Mouse (Mus musculus) CH12.LX (cell line): ENCODE measurements around the gene Cped1. TPM values are rescaled to one million over a fixed set of nuclear protein-coding genes. Genes with fewer than 3 reads are reported as not detected.

Source experiments
- DNase-seq: peaks from one replicate; pipeline ENCODE4 v3.0.0-alpha.2; 2013; ENCODE audit errors: extremely low read depth
- H3K27ac ChIP-seq: 2 replicates; pipeline ENCODE4 v1.5.1; 2012; ENCODE audit warnings: low read depth, mild to moderate bottlenecking, control low read depth, moderate library complexity; ENCODE audit not compliant: insufficient read depth
- H3K27me3 ChIP-seq: replicated peaks from 2 replicates; pipeline ENCODE3; 2012; ENCODE audit warnings: inconsistent platforms
- H3K36me3 ChIP-seq, 2 experiments: replicated peaks in 1 of 2; 2 replicates each; pipeline versions ENCODE3 to v1.6.1; 2012; ENCODE audit warnings: inconsistent platforms in 1 of 2, low read length in 1 of 2, mild to moderate bottlenecking in 1 of 2, mixed read lengths in 1 of 2, moderate library complexity in 1 of 2; ENCODE audit not compliant: control insufficient read depth in 1 of 2, insufficient read depth in 1 of 2
- H3K4me1 ChIP-seq, 2 experiments: 2 replicates each; pipeline ENCODE4 v1.6.1; 2012; ENCODE audit warnings: inconsistent platforms in 1 of 2, moderate library complexity in 1 of 2; ENCODE audit not compliant: insufficient read depth in 2 of 2, control insufficient read depth in 1 of 2
- H3K4me2 ChIP-seq: 2 replicates; pipeline ENCODE4 v1.6.1; 2012; ENCODE audit warnings: low read depth, mild to moderate bottlenecking, control low read depth; ENCODE audit not compliant: poor library complexity, insufficient read depth, severe bottlenecking
- H3K4me3 ChIP-seq, 3 experiments: fragments of 150-350 bp in 1 of 3; sonication (generic) in 1 of 3; replicated peaks in 1 of 3; 2 replicates each; pipeline versions ENCODE3 to v1.5.1; 2011 to 2012; ENCODE audit warnings: low read depth in 2 of 3, low read length in 2 of 3, mild to moderate bottlenecking in 2 of 3, moderate library complexity in 2 of 3, control low read depth in 1 of 3, improper control_type of control experiment in 1 of 3, inconsistent platforms in 1 of 3, mixed read lengths in 1 of 3; ENCODE audit not compliant: poor library complexity in 1 of 3
- H3K79me2 ChIP-seq: replicated peaks from 2 replicates; pipeline ENCODE4 v1.6.1; 2012; ENCODE audit warnings: mild to moderate bottlenecking, moderate library complexity; ENCODE audit not compliant: control insufficient read depth, poor library complexity, insufficient read depth, severe bottlenecking; ENCODE audit errors: extremely low read depth
- H3K9ac ChIP-seq: 2 replicates; pipeline ENCODE4 v1.6.1; 2012; ENCODE audit warnings: low read depth, mild to moderate bottlenecking, control low read depth, moderate library complexity; ENCODE audit not compliant: insufficient read depth
- H3K9me3 ChIP-seq: replicated peaks from 2 replicates; pipeline ENCODE3; 2012; ENCODE audit warnings: low read length, inconsistent platforms, mixed read lengths
- CHD1 ChIP-seq: IDR thresholded peaks from 2 replicates; pipeline ENCODE4 v1.6.1; 2012; ENCODE audit warnings: low read depth, low read length, improper control_type of control experiment, inconsistent platforms
- CHD2 ChIP-seq: IDR thresholded peaks from 2 replicates; pipeline ENCODE4 v1.6.1; 2011; ENCODE audit warnings: low read length, improper control_type of control experiment
- E2F4 ChIP-seq: IDR thresholded peaks from 2 replicates; pipeline ENCODE4 v1.6.1; 2011; ENCODE audit warnings: low read depth, low read length, improper control_type of control experiment; ENCODE audit not compliant: insufficient replicate concordance
- GABPA ChIP-seq: IDR thresholded peaks from 2 replicates; pipeline ENCODE4 v1.6.1; 2012; ENCODE audit warnings: low read depth, low read length, improper control_type of control experiment, inconsistent platforms; ENCODE audit not compliant: insufficient replicate concordance
- IRF4 ChIP-seq: IDR thresholded peaks from 2 replicates; pipeline ENCODE4 v1.6.1; 2014; ENCODE audit warnings: low read depth, mild to moderate bottlenecking, inconsistent platforms, low read length, improper control_type of control experiment
- KAT2A ChIP-seq: IDR thresholded peaks from 2 replicates; pipeline ENCODE4 v1.6.1; 2012; ENCODE audit warnings: low read length, improper control_type of control experiment, inconsistent platforms; ENCODE audit not compliant: insufficient replicate concordance
- MAX ChIP-seq: IDR thresholded peaks from 2 replicates; pipeline ENCODE4 v1.6.1; 2011; ENCODE audit warnings: low read length, improper control_type of control experiment
- MYC ChIP-seq: IDR thresholded peaks from 2 replicates; pipeline ENCODE4 v1.6.1; 2011; ENCODE audit warnings: low read depth, mild to moderate bottlenecking, improper control_type of control experiment, low read length
- NELFE ChIP-seq: IDR thresholded peaks from 2 replicates; pipeline ENCODE4 v1.6.1; 2011; ENCODE audit warnings: low read depth, low read length, improper control_type of control experiment
- NRF1 ChIP-seq: IDR thresholded peaks from 2 replicates; pipeline ENCODE4 v1.6.1; 2014; ENCODE audit warnings: low read depth, mild to moderate bottlenecking, inconsistent platforms, low read length, improper control_type of control experiment, moderate library complexity
- PAX5 ChIP-seq: IDR thresholded peaks from 2 replicates; pipeline ENCODE4 v1.6.1; 2012; ENCODE audit warnings: low read length, inconsistent platforms, mixed read lengths
- POLR2A ChIP-seq: IDR thresholded peaks from 2 replicates; pipeline ENCODE4 v1.6.1; 2011; ENCODE audit warnings: low read depth, mild to moderate bottlenecking, improper control_type of control experiment, low read length
- POLR2AphosphoS2 ChIP-seq: IDR thresholded peaks from 2 replicates; pipeline ENCODE4 v1.6.1; 2011; ENCODE audit warnings: low read depth, low read length, improper control_type of control experiment
- RAD21 ChIP-seq: IDR thresholded peaks from 2 replicates; pipeline ENCODE4 v1.6.1; 2011; ENCODE audit warnings: low read depth, mild to moderate bottlenecking, low read length, improper control_type of control experiment, moderate library complexity
- RCOR1 ChIP-seq: conservative IDR thresholded peaks from 2 replicates; pipeline ENCODE4 v1.6.1; 2012; ENCODE audit warnings: low read depth, mild to moderate bottlenecking, inconsistent platforms, low read length, improper control_type of control experiment
- TBP ChIP-seq: conservative IDR thresholded peaks from 2 replicates; pipeline ENCODE4 v1.6.1; 2011; ENCODE audit warnings: low read depth, low read length, improper control_type of control experiment
- TCF12 ChIP-seq: IDR thresholded peaks from 2 replicates; pipeline ENCODE4 v1.6.1; 2014; ENCODE audit warnings: low read depth, mild to moderate bottlenecking, inconsistent platforms, low read length, improper control_type of control experiment
- UBTF ChIP-seq: IDR thresholded peaks from 2 replicates; pipeline ENCODE4 v1.6.1; 2012; ENCODE audit warnings: low read depth, mild to moderate bottlenecking, inconsistent platforms, low read length, improper control_type of control experiment, moderate library complexity
- USF2 ChIP-seq: conservative IDR thresholded peaks from 2 replicates; pipeline ENCODE4 v1.6.1; 2011; ENCODE audit warnings: low read depth, low read length, improper control_type of control experiment
- ZKSCAN1 ChIP-seq: IDR thresholded peaks from 2 replicates; pipeline ENCODE4 v1.6.1; 2012; ENCODE audit warnings: low read depth, inconsistent platforms, low read length, improper control_type of control experiment, borderline replicate concordance
- ZNF384 ChIP-seq: IDR thresholded peaks from 2 replicates; pipeline ENCODE4 v1.6.1; 2012; ENCODE audit warnings: low read depth, low read length, improper control_type of control experiment, inconsistent platforms
- dilution Hi-C: fragments of 300-500 bp; cut with MboI; formaldehyde crosslinking; loops from 2 replicates; pipeline ENCODE4 v1.14.3; 2020; ENCODE audit warnings: low sequenced_read_pairs; ENCODE audit not compliant: extremely low pct_unique_long_range_greater_than_20kb, extremely low pct_ligation_motif_present
- in situ Hi-C: fragments of 300-500 bp; cut with MboI; formaldehyde crosslinking; loops from 3 replicates; pipeline ENCODE4 v1.14.3; 2019; ENCODE audit warnings: low sequenced_read_pairs, low pct_ligation_motif_present, low pct_unique_long_range_greater_than_20kb, mixed read lengths
- polyA plus RNA-seq: library from polyadenylated mRNA; unstranded; fragments of >175 nt; gene quantifications from 2 replicates; pipeline ENCODE4 v1.2.1, GENCODE M21; 2012; ENCODE audit warnings: low read depth; ENCODE audit not compliant: insufficient read length
- total RNA-seq, 2 experiments: library from RNA; depleted of rRNA; stranded (reverse); fragments of 300-350 nt in 1 of 2; fragments of >200 nt in 1 of 2; gene quantifications; 2 replicates each; pipeline ENCODE4 v1.2.3; 2012 to 2014

The Cped1 gene
- total and polyA plus RNA-seq, 3 experiments = 0.51 to 6.8 (median 1.1) TPM

DNA sequence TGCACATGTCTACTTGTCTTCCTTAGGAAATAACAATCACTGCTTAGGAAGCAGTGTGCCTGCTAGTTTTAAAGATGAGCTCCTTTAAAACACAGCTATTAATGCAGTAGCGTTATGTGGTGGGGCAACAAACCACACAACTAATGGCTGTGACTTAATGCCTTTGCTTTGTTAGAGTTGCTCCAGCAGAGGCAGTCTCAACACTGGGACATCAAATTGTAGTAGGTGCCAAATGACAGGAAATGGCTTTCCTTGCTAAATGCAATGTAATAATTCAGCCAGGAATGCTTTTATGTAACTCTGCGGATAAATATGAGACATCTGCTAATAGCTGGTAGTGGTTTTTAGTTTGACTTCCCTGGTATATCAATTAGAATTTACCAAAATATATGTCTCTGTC lies 8.2 kb upstream of the Cped1 start:
- H3K9ac ChIP-seq = no peak overlapping the region
- H3K79me2 ChIP-seq = no peaks in the 10 kb centered on the region
- in situ Hi-C loops = no loop called here
- no peak overlapping the region for H3K4me3 ChIP-seq
- DNase-seq = no peak
- no peak overlapping the region for H3K27ac ChIP-seq
- H3K4me1 ChIP-seq = no peaks in the 10 kb centered on the region; a peak in 1 of 4 replicates
- H3K9me3 ChIP-seq = no peaks in the 10 kb centered on the region
- dilution Hi-C loops = no loop called here
- no peak overlapping the region for H3K4me2 ChIP-seq
- peaks cover 15 to 32% of the 10 kb centered on the region in 2 experiments for H3K36me3 ChIP-seq
- TF ChIP-seq ZNF384 (no peak), NELFE (no peak), NRF1 (no peak), POLR2AphosphoS2 (no peak), UBTF (no peak), ZKSCAN1 (no peak), E2F4 (no peak), IRF4 (no peak), RAD21 (no peak), TCF12 (no peak), RCOR1 (no peak), MYC (no peak), CHD2 (no peak), CHD1 (no peak), POLR2A (no peak), USF2 (no peak), PAX5 (no peak), KAT2A (no peak), GABPA (no peak), TBP (no peak)
- H3K27me3 ChIP-seq = no peaks in the 10 kb centered on the region

GRCm38 (mm10) chr6:21981114-21981513 lies 4.6 kb upstream of the Cped1 start:
- Histone ChIP-seq H3K27ac (no peak overlapping the region), H3K9me3 (no peaks in the 10 kb centered on the region), H3K27me3 (no peaks in the 10 kb centered on the region), H3K36me3 (peaks cover 3 to 7% of the 10 kb centered on the region in 2 experiments), H3K4me3 (no peak overlapping the region), H3K79me2 (no peaks in the 10 kb centered on the region), H3K9ac (no peak overlapping the region), H3K4me2 (no peak overlapping the region)
- TF ChIP-seq TCF12 = no peak
- no peak for TF ChIP-seq RCOR1
- TF ChIP-seq MAX = no peak
- TF ChIP-seq, all 38 proteins: peak for 0
- DNase-seq = no peak
- H3K4me1 ChIP-seq = no peaks in the 10 kb centered on the region
- in situ Hi-C loops (no loop called here), dilution Hi-C loops (no loop called here)
